Mouse (Mus musculus) embryo, embryonic 9.5 days (tissue): Measurements from ENCODE around the gene Hnrnpc.
"Not testable (repeated sequence)": the region's sequence is repeated elsewhere in the genome, so short reads cannot be mapped to it uniquely, and the experiment has no call there.

Experiments
- DNase-seq: peaks from one replicate; pipeline ENCODE4 v3.0.0-alpha.2; 2017; ENCODE audit errors: extremely low spot score

Hnrnpc gene

DNA sequence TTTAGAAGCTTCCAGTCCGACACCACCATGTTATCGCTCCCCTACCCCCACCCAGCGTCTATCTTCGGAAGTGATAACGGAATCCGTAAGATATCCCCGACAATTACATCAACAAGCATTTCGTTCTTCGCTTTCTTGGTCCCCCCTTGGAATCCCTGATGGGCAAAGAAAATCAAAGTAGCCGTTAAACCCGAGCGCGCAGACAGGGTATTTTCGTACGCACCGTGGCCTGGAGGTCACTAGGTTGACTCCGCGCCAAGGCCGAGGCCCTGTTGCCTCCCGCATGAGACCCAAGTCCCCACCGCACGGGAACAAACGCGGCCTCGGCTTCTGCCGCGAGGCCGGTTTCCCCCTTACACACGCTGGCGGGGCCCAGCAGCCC is 363 bp downstream of the Hnrnpc start:
- DNase-seq = no peak

DNA sequence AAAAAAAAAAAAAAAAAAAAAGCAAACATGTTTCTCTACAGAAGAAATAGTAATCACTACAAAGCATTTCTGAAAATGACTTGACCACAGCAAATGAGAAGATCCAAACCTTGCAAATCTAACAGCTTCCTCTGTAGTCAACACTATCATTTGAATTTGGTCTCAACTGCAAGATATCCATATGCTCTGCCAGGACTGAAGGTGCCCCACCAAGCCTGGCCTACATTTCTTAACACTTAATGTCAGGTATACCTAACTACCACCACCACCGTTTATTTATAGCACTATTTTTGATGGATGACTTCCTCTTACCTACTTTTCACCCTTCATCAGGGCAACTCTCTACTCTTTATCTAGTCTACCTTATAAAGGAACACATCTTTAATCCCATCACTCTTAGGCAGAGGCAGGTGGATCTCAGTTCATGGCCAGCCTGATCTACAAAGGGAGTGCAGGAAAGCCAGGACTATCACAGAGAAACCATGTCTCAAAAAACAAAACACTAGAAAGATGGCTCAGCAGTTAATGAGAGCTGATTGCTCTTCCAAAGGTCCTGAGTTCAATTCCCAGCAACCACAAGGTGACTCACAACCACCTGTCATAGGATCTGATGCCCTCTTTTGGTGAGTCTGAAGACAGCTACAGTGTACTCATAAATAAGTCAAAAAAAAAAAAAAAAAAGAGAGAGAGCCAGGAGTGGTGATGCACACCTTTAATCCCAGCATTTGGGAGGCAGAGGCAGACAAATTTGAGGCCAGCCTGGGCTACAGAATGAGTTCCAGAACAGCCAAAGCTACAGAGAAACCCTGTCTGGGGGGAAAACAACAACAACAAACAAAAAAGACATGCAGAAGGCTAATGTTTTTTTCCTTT is 2.3 kb downstream of the Hnrnpc start:
- no peak for DNase-seq

DNA sequence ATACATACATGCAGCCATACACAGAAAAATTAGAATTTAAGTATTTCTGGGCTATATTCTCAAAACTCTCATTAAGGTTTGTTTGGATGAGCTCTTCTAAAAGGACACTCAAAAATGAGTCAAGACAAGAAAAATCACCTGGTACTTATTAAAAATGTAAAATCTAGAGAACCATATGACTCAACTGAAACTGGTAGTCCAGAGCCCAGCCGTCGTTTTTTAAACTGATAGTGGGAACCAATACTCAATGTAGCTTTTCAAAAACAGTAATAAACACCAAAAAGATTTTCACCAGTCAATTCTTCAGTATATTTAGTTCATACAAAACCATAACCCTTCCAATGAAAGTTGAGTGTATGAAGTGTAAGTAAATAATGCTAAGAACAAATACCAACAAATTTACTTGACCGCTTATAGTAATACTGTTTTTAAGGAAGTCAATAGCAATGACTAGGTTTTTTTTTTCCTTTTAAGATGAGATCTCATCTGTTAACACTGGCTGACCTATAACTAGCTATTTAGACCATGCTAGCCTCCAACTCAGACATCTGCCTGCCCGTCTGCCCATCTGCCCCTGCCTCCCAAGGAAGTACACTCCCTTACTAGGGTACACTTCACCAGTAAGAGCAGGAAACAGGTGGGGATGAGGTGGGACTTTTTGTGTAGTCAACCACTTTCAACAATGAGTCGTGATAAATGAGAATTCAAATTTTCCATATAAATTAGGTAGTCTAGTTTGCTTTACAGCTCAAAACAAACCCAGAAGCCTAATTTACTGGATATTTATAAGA is 3.5 kb downstream of the Hnrnpc start:
- no peak for DNase-seq

DNA sequence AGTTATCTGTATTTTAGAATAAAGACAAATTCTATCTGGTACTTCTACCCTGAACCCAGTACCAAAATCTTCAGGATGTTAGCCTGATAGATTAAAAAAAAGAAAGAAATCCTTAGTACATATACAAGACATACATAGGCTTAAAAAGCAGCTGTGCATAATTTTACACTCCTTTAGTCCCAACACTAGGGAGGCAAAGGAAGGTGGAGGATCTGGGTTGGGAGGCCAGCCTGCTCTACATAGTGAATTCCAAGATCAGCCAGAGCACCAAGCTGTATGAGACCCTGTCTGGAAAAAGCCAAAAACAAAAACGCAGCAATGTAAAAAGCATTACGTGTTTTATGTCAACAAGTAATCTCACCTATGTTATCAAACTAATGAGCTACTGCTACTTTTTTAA is 4.3 kb downstream of the Hnrnpc start:
- DNase-seq = no peak

DNA sequence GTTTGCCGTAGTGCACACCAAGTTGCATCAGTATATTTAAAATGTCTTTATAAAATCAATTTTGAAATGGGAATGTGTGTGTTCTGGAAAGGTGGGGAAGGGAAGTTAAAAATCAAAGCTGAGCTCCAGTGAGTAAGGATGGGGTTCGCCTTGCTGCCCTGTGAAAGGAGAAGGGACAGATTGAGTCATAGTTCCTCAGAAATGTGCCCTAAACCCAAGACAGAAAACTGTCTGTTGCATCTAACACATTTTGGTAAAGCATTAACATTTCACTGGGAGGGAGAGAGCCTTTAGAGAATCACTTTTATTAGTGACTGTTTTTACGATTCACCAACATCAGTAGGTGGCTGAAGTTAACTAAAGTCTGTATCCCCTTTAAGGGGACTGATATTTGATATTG is 5.4 kb downstream of the Hnrnpc start:
- not testable (repeated sequence) for DNase-seq

DNA sequence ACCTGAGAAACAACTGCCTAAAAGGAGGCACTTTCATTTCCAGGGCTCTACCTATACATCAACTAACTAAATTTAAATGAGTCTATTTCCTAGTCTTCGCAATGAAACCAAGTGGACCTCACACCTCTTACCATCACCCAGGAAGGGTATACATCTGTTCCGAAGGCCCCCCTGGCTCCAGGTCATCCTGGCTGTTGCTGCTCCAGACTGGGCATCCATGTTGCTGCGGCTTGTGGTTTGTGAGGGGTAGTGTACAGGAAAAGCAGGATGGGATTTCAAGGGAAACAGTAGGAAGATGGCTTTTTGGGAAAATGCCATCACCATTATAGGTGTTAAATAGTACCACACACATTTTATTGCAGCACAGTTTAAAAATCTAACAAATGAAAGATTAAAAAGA is 6.6 kb downstream of the Hnrnpc start:
- not testable (repeated sequence) for DNase-seq

DNA sequence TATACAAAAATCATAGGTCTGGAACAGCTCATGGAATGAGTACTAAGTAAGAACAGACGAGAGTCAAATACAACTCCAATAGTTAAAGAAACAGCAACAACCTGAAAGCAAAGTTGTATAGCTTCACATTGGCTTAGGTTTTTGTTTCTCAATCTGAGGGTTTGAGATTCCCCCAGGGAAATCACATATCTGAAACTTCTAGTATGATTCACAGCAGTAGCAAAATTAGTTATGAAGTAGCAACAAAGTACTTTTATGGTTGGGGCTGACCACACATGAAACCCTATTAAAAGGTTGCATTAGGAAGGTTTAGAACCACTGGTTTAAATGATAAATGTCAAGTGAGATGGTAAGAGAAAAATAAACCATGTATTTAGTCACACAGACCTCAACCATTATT is 9.3 kb downstream of the Hnrnpc start:
- DNase-seq = no peak

DNA sequence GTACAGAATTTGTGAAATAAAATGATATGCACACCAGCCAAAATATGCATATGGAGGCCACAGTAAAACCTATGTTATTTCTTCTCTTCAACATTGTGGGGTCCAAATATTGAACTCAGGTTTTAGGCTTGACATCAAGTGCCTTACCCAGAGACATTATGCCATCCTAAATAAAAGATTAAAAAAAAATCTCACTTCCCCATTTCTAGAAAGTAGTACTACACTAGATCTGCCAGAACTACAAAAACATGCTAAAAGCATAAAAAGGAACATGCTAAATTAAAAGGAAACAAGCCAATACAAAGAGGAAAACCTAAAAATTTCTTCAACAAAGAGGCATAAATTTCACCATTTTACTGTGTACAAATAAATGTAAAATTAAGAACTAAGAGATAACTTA is 20.7 kb downstream of the Hnrnpc start:
- DNase-seq = no peak

DNA sequence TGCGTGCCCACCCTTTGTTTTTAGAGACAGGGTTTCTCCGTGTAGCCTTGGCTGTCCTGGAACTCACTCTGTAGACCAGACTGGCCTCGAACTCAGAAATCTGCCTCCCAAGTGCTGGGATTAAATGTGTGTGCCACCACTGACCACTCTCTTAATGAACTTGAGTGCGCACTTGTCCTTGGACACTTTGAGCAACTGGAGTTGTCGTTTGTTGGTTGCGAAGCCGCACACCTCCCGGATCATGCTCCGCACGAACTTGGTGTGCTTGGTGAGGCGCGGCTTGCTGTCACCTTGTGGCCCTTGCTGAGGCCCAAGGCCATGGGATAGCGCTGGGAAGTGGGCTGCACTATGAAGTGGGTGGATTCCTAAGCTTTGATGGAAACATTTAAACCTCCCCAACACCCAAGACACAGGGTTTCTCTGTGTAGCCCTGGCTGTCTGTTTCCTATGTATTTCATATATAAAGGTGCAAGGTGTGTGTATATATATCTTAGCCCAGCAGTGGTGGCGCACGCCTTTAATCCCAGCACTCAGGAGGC is 32.2 kb downstream of the Hnrnpc start:
- no peak for DNase-seq

DNA sequence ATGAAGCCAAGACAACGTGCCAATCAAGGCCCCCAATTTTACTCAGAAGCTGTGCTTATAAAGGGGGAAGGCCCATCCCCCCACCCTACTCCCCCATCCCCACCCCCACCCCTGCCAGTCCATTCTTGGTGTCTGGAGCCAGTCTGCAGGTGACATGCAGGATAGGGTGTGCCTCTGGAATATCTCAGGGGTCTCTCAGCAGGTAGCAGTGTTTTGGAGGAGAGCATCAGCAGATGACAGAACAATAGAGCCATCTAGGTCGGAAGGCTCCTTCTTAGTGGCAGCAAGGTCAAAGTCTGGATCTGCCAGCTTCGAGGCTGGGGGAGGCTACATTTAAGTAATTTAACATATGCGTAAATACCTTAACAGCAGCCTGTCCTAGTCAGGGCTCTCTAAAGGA is 37.7 kb downstream of the Hnrnpc start:
- no peak for DNase-seq

DNA sequence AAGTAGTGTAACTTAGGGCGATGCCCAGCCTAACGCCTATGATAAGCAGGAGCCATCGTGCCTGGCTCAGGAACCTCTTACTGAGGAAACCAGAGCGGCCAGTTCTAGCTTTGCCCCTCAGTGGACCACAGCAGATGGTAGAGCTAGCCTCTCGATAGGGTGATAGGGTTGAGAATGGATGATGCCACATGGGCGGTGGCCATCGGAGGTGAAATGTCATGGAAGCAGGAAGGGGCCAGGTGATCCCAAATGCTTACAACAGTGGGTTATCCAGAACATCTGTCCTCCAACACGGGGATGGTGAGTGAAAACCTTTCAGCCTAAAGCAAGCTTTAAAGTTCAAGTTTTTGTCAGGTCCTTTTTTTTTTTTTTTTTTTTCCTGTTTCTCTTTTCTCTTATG is 42.0 kb downstream of the Hnrnpc start:
- no peak for DNase-seq

DNA sequence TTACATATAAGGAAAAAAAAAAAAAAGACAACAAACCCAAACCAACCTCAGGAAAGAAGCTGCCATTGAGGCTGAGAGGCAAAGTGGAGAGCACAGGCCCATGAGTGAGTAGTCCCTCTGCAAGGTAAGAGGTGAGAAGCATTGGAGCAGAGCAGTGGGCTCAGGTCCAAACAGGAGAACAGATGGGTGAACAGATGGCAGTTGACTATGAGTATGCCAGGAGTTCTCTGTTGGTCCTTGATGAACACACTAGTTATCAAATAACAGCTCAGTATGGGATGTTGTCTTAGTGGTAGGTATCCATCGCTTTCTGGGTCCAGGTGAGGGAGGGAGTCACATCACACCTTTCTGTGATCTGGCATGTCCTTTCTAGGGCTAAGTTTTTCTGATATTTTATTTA is 43.0 kb downstream of the Hnrnpc start:
- DNase-seq = no peak

DNA sequence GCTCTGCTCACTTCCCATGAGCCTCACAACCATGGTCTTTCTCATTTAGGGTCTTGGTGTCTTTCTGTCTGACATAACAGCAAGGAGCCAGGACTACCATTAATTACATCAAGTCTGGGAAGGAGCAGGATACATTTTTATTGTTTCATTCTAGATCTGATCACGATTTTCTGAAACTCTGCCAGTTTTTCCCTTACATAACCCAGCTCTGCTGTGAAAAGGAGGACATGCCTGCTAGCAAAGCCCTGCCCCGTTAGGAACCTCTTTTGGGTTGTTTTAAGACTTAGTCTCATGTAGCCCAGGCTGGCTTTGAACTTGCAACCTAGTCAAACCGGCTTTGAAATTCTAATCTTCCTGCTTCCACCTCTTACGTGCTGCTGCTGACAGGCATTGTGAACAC is 43.8 kb downstream of the Hnrnpc start:
- no peak for DNase-seq

DNA sequence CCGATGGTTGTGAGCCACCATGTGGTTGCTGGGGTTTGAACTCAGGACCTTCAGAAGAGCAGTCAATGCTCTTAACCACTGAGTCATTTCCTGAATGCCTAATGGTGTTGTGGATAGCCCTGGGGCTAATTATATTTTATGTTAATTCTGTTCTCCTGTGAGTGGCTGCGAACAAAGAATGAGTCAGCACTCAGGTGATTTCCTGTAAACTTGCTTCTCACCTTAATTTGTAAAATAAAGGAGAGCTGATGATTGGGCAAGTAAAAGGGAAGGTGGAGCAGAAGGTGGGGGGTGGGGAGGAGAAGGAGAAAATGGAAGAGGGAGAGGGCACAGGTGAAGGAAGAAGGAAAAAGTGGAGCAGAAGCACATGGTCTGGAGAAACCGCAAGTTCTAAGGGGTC is 51.1 kb downstream of the Hnrnpc start:
- not testable (repeated sequence) for DNase-seq

DNA sequence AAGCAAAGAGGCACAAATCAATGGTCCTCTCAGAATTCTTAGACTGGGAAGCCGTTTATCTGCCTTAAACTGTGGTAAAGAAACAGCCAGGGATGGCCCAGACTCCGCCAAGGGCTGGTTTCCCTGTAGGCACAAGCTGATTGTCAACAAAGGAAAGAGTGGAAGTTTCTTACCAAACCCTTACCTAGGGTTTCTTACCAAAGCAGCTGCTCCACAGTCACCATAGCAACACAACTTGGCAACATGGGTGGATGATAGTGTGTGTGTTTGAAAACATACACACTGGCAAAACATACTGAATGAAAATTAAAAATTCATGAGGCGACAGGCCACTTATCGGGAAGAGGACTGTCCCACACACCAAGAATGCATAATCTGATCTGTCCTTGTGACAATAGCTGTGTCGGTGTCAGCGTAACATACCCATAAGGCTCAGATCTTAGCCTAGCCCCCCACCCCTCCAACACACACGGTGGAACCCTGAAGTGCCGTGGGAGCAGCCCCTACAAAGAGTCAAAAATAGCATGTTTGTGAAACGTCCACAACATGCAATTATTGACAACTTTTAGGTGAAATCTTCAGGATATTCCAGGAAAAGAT is 57.8 kb downstream of the Hnrnpc start:
- DNase-seq = no peak

DNA sequence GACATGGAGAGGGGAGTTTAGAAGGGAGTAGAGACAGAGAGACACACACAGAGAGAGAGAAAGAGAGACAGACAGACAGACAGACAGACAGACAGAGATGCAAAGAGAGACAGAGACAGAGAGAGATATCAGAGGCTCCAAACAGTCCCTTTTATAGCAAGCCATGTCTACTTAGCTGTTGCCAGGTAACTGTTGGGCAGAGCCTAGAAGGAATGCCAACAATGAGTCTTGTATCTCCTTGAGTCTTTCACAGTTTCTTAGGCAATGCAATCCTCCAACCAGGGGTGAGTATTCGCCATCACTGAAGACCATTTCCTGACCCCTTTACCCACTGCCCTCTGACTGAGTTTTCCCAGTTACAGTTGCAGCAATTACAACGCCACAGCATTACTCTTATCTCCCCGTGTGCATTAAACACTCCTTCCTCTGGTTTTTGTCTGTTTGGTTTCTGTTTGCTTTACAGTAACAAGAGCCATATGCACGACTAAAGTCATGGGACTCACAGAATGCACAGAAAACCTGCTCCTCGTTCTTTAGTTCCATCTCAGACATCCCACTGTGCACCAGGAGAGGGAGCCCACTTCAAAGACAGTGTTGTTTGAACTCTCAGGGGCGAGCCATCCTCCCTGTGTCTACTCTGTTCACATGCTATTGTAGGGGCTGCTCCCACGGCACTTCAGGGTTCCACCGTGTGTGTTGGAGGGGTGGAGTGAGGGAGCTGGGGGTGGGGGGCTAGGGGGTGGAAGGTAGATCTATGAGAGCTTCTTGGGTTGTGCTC is 58.7 kb downstream of the Hnrnpc start:
- peak; percentile 44 for DNase-seq

DNA sequence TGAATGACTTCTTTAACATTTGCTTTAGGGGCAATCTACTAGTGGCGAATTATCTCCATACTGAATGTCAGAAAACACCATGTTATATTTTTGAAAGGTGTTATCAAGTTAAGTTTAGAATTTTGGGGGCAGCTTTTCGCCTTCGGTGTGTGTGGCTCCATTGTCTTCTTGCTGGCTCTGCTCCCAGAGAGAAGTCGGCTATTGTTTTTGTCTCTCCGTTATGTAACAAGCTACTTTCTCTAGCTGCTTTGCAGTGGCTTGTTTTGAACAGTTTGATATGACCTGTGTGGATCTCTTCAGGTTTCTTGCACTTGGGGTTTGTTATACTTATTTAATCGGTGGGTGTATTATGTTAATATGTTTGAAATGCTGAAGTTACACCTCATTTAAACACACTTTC is 60.4 kb downstream of the Hnrnpc start:
- no peak for DNase-seq

DNA sequence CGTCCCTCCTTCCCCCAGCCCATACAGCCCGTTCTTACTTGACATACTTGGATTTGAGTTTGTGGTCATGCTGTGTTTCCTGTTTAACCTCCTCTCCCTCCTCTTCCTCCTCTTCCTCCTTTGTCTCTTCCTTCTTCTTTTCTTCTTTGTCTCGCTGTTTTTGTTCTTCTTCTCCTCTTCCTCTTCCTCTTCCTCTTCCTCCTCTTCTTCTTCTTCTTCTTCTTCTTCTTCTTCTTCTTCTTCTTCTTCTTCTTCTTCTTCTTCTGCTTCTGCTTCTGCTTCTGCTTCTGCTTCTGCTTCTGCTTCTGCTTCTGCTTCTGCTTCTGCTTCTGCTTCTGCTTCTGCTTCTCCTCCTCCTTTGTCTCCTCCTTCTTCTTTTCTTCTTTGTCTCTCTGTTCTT is 61.5 kb downstream of the Hnrnpc start, which contains the start of gene Olfr221:
Gene Olfr221, minus strand, starts transcription at position 101 of the 400 bp plus-strand sequence.
- not testable (repeated sequence) for DNase-seq

DNA sequence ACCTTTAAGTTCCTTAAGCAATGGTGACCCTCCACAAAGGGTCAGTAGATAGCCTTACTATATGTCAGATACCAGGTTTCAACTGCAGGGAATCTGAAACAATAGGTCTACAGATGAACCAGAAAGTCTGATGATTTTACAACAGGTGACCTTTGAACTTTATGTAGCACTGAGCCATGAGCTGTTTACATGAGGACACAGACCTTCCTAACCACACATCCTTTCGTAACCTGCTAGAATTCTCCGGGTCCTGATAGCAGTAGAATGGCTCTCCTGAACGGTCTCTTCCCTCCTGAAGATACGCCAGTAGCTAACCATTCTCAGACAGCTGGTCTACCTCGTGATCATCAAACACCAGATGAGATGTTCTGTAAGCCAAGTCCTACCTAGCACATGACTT is 64.5 kb downstream of the Hnrnpc start:
- DNase-seq = no peak

DNA sequence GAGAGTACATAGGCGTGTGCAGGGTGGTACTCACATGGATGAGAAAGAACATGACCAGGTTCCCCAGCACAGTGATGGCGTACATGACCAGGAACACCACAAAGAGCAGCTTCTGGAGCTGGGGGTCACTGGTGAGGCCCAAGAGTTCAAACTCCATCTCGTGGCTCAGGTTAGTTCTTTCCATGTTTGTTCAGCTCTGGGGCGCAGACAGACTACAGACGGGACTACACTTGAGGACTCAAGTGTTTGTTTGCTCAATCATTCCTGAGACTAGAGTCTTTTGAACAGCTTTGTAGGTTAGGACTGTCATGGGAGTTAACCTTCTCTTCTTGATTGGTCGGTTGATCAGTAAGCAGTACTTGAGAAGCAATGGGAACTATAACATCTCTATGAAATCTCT is 67.9 kb downstream of the Hnrnpc start:
- DNase-seq = no peak

DNA sequence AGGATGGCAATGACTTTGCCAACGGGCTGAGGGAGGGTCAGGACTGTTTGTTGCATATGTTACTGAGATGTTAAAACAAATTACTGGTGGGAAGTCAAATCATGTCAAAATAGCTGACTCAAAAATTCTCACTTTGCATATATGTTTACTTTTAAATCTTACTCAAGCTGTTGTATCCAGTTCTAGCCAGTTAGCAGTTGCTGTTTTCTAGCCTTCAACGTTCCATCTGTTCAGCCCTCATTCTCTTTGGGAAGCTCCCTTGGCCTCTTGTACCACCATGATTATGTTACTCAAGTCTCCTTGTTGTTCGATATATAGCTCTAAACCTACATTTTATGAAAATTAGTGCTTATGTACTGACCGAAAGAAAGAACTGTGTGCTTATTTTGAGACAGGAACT is 77.5 kb downstream of the Hnrnpc start:
- DNase-seq = no peak

DNA sequence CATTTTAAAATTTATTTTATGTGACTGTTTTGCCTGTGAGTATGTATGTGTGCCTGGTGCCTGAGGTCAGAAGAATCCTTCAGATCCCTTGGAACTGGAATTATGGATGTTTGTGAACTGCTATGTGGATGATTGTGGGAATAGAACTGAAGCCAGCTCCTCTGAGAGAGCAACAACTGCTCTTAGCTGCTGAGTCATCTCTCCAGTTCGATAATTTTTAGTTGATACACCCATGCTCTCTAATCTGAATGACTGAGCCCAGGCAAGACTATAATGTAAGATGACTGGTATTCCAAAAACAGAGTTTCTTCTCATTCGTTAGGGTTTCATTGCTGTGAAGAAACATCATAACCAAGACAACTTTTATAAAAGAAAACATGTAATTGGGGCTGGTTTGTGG is 79.7 kb downstream of the Hnrnpc start:
- no peak for DNase-seq
